Mouse (Mus musculus): Measurements from ENCODE around the gene Gm4756.
"Not testable (repeated sequence)": the region's sequence is repeated elsewhere in the genome, so short reads cannot be mapped to it uniquely, and the experiment has no call there.

The Gm4756 gene

GRCm38 (mm10) chr12:72649611-72650330, at the start of gene Gm4756:
Gene Gm4756 (minus strand): TSS chr12:72649661.
- DNase-seq (ENCODE audit: low spot score in 2 of 2), result no peak

DNA sequence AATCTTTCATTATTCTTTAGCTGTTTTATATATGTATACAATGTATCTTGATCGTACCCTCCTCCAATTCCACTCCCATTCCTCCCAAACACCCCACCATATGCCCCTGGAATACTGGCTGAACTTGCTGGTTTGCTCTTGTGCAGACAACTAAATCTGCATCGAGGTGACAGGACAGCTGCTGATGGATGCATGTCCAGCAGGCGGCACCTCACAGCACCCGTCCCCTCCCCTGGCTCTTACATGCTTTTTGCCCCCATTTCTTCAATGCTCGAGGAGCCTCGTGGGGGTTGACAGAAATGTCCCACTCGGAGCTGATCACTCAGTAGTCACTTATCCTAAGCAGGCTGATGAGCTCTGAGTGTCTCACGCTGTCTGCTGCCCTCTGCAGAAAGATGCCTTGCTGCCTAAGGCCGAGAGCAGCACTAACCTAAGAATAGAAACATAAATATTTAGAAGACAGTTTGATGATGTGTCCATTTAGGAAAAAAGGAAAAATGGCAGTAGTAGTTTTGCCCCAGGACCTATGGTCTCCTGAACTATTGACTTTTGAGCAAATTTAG, 45.5 kb upstream of the Gm4756 start:
- DNase-seq (ENCODE audit: low spot score in 2 of 2), result no peak

- DNase-seq (ENCODE audit: low spot score in 2 of 2), result no peak
Measured at GRCm38 (mm10) chr12:72694438-72694837, 45.0 kb upstream of the Gm4756 start.

GRCm38 (mm10) chr12:72693895-72694294, 44.4 kb upstream of the Gm4756 start:
- peak in 1 of 2 experiments; percentile 6 for DNase-seq (ENCODE audit: low spot score in 2 of 2)

DNA sequence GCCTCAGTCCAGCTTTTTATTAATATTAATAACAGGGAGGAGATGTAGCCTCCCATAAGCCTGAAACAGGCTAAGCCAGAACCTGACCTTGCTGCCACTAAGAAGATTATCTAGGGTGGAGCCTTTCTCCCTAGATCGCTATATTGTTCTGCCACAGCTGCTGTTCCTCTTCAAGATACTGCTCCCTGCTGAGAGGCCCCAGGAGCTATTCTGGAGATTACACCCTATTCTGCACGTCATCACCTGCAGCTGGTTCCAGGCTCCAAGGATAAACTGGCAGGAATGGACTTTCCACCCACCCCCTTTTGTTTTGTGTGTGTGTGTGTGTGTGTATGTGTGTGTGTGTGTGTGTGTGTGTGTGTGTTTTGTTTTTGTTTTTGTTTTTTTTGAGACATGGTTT, 38.8 kb upstream of the Gm4756 start:
- not testable (repeated sequence) for DNase-seq (ENCODE audit: low spot score in 2 of 2)

GRCm38 (mm10) chr12:72687741-72688140, 38.3 kb upstream of the Gm4756 start:
- DNase-seq (ENCODE audit: low spot score in 2 of 2), result not testable (repeated sequence)

DNA sequence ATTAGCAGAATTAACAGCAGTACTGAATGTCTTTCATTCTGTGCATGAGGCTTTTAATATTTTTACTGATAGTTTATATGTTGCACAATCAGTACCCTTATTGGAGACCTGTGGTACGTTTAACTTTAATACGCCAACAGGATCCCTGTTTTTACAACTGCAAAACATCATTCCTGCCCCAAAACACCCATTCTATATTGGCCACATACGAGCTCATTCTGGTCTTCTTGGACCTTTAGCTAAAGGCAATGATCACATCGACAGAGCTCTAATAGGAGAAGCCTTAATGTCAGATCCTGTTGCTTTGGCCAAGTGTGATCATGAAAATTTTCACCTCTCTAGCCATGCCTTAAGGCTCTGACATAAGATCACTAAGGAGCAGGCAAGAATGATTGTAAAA, 37.1 kb upstream of the Gm4756 start:
- not testable (repeated sequence) for DNase-seq (ENCODE audit: low spot score in 2 of 2)

GRCm38 (mm10) chr12:72683612-72684011, 34.2 kb upstream of the Gm4756 start:
- no peak for DNase-seq (ENCODE audit: low spot score in 2 of 2)

GRCm38 (mm10) chr12:72682511-72683282, 33.2 kb upstream of the Gm4756 start:
- DNase-seq (ENCODE audit: low spot score in 2 of 2), result no peak

- DNase-seq (ENCODE audit: low spot score in 2 of 2), result no peak
Measured at GRCm38 (mm10) chr12:72681919-72682318, 32.5 kb upstream of the Gm4756 start.

- no peak for DNase-seq (ENCODE audit: low spot score in 2 of 2)
Measured at GRCm38 (mm10) chr12:72679635-72680034, 30.2 kb upstream of the Gm4756 start.

- no peak for DNase-seq (ENCODE audit: low spot score in 2 of 2)
Measured at GRCm38 (mm10) chr12:72674820-72675219, 25.4 kb upstream of the Gm4756 start.

- no peak for DNase-seq (ENCODE audit: low spot score in 2 of 2)
Measured at GRCm38 (mm10) chr12:72674079-72674797, 24.8 kb upstream of the Gm4756 start.

DNA sequence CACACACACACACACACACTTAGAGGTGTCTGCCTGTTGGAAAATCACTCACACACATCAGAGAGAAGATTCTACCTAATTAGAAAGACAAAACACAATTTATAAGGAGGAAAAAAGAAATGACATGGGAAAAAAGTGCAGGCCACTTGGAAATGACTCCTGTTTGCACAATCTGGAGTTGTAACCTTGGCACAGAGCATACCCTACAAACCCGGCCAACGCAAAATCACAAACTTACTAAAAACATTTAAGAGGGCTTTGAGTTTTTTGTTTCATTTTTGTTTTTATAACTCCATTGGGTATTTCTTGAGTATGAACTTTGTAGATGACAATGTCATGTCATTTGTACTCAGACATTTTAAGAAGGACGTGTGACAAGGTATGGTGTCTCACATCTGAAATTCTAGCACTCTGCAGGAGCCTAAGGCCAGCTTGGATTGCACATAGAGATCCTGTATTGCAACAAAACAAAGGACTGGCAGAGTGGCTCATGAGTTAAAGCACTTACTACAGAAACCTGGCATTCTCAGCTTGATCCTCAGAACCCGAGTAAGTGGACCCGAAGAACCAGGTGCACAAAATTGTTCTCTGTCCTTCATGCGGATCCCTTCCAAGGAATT, 22.2 kb upstream of the Gm4756 start:
- DNase-seq (ENCODE audit: low spot score in 2 of 2), result no peak

GRCm38 (mm10) chr12:72670921-72671320, 21.5 kb upstream of the Gm4756 start:
- DNase-seq (ENCODE audit: low spot score in 2 of 2), result no peak

- DNase-seq (ENCODE audit: low spot score in 2 of 2), result no peak
Measured at GRCm38 (mm10) chr12:72667868-72668469, 18.5 kb upstream of the Gm4756 start.

DNA sequence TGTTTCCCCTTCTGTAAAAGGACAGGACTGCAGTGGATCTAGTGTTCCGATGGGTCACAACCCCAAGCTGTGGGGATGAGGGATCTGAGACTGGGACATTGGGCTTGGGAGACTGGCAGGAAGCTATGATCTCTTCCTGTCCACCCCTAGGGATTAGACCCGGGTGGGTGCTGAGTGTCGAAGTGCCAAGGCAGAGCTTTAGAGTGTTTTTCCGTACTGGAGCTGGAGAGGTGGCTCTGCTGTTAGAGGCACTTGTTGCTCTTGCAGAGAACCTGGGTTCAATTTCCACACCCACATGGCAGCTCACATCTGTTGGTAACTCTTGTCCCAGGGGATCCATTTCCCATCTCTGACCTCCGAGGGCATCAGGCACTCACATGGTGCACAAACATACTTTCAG, 16.6 kb upstream of the Gm4756 start:
- DNase-seq (ENCODE audit: low spot score in 2 of 2), result no peak

GRCm38 (mm10) chr12:72664735-72665337, 15.4 kb upstream of the Gm4756 start, which contains the start of gene Dhrs7:
Gene Dhrs7 (minus strand): TSS chr12:72664909.
- peak; percentile 77 to 80 for DNase-seq (ENCODE audit: low spot score in 2 of 2)

- DNase-seq (ENCODE audit: low spot score in 2 of 2), result peak in 1 of 2 experiments; percentile 12
Measured at GRCm38 (mm10) chr12:72664020-72664734, 14.7 kb upstream of the Gm4756 start.

- no peak for DNase-seq (ENCODE audit: low spot score in 2 of 2)
Measured at GRCm38 (mm10) chr12:72655775-72656174, 6.3 kb upstream of the Gm4756 start.
